Mouse (Mus musculus) lung, postnatal 0 days (tissue): ENCODE data around the gene Arhgef6. TPM values are rescaled to one million over a fixed set of nuclear protein-coding genes. Genes with fewer than 3 reads are reported as not detected.
A peak's percentile ranks its signal among the peaks of the same experiment; 100 is the strongest.

Source experiments
- ATAC-seq: fragments of 200-750 bp; cut with Nextera tagmentation; 2 replicates; pipeline ENCODE4 v1.8.0; 2017; ENCODE audit warnings: moderate library complexity
- DNase-seq: peaks from one replicate; pipeline ENCODE4 v3.0.0-alpha.2; 2016; ENCODE audit warnings: low spot score
- H3K27ac ChIP-seq: fragments of 300-500 bp; sonication (generic); 2 replicates; pipeline ENCODE4 v1.5.1; 2014; ENCODE audit warnings: antibody characterized with exemption, mild to moderate bottlenecking, low read length, mixed read lengths
- H3K27me3 ChIP-seq: fragments of 300-500 bp; sonication (generic); replicated peaks from 2 replicates; pipeline ENCODE4 v1.6.1; 2014; ENCODE audit warnings: low read length, mixed read lengths; ENCODE audit not compliant: insufficient read depth
- H3K36me3 ChIP-seq: fragments of 300-500 bp; sonication (generic); 2 replicates; pipeline ENCODE4 v1.6.1; 2014; ENCODE audit warnings: low read length, mixed read lengths; ENCODE audit not compliant: insufficient read depth
- H3K4me1 ChIP-seq: fragments of 300-500 bp; sonication (generic); 2 replicates; pipeline ENCODE4 v1.6.1; 2014; ENCODE audit warnings: antibody characterized with exemption, low read depth, low read length, mixed read lengths; ENCODE audit not compliant: insufficient read depth
- H3K4me2 ChIP-seq: fragments of 300-500 bp; sonication (generic); replicated peaks from 2 replicates; pipeline ENCODE4 v1.6.1; 2014; ENCODE audit warnings: low read depth, mild to moderate bottlenecking, low read length, moderate library complexity, mixed read lengths
- H3K4me3 ChIP-seq: fragments of 300-500 bp; sonication (generic); 2 replicates; pipeline ENCODE4 v1.5.1; 2014; ENCODE audit warnings: low read depth, low read length
- H3K9ac ChIP-seq: fragments of 300-500 bp; sonication (generic); replicated peaks from 2 replicates; pipeline ENCODE4 v1.6.1; 2014; ENCODE audit warnings: low read depth, mild to moderate bottlenecking
- H3K9me3 ChIP-seq: fragments of 300-500 bp; sonication (generic); 2 replicates; pipeline ENCODE4 v1.6.1; 2016; ENCODE audit warnings: low read length, mixed read lengths
- CTCF ChIP-seq: IDR thresholded peaks from 2 replicates; pipeline ENCODE4 v1.5.1; 2016; ENCODE audit warnings: antibody characterized with exemption, mild to moderate bottlenecking
- EP300 ChIP-seq: IDR thresholded peaks from 2 replicates; pipeline ENCODE4 v1.6.1; 2016; ENCODE audit warnings: antibody characterized with exemption, mild to moderate bottlenecking, control low read depth
- WGBS: fragments of 180-500 bp; shearing (Covaris S2); extraction: QIAGEN DNeasy Blood & Tissue Kit; methylation state at CpG from one replicate; pipeline ENCODE4 v1.1.7; 2014; 5-methylcytosine and 5-hydroxymethylcytosine counted together
- polyA plus RNA-seq: library from polyadenylated mRNA; unstranded; fragments of >200 nt; fragmentation: Nextera tagmentation; extraction: Ambion mirVana; gene quantifications from 2 replicates; pipeline ENCODE4 v1.2.1, GENCODE M21; 2015

Arhgef6 gene
- polyA plus RNA-seq, 1 experiment from 2014 or later, result 23.3 TPM

- 89% methylated on average over 3 of the region's 3 CpGs for WGBS
- Histone ChIP-seq H3K9me3 (no peaks in the 10 kb centered on the region), H3K36me3 (no peaks in the 10 kb centered on the region), H3K27me3 (no peaks in the 10 kb centered on the region), H3K4me3 (no peak overlapping the region), H3K4me1 (no peaks in the 10 kb centered on the region), H3K9ac (no peak overlapping the region), H3K27ac (no peak overlapping the region), H3K4me2 (no peak overlapping the region)
- no peak for DNase-seq
- no peak for ATAC-seq
- no peak for TF ChIP-seq CTCF
- TF ChIP-seq EP300, result no peak
These were observed 56.3 kb downstream of the Arhgef6 start for GRCm38 (mm10) chrX:57282184-57282583.

DNA sequence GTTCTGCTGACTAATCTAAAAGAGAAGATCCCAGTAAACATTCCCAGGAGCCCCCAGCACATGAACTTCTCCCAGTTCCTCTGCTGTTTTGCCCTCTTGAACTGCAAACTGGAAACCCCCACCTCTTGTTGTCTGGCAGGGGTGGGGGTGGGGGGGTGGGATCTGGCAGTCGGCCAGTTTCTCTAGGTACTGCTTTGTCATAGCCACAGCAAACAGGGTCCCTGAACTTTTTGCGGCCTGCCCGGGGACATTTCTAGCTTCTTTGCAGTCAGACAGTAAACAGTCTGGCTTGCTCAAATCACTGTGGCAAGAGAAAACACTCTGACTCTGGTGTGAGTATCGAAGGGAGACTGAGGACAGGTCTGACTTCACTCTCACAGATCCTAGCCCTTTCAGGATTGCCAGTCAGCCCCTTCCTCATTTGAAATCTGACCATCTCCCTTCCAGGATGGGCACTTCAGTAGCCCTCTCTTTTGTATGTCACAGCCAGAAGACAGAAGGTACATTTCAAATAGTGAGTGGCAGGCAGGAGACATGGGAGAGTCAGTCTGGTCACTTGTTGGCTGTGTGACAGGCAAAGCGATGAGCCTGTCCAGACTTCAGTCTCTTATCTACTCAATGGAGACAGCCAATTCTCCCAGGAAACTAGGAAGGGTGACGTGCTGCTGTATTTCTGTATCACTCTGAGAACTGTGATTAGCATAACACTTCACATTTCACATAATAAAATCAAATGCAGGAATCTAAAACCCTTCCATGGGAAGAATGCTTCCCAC, 60.8 kb downstream of the Arhgef6 start:
- DNase-seq, result peak; percentile 63
- 16% methylated on average over 6 of the region's 6 CpGs for WGBS
- no peaks in the 10 kb centered on the region for H3K4me1 ChIP-seq
- TF ChIP-seq CTCF (no peak), EP300 (no peak)
- no peak overlapping the region for H3K4me3 ChIP-seq
- no peaks in the 10 kb centered on the region for H3K9me3 ChIP-seq
- no peaks in the 10 kb centered on the region for H3K27me3 ChIP-seq
- H3K4me2 ChIP-seq, result no peak overlapping the region
- H3K27ac ChIP-seq, result peak overlapping the region; percentile 51
- H3K36me3 ChIP-seq, result no peaks in the 10 kb centered on the region
- ATAC-seq, result peak; percentile 80
- no peak overlapping the region for H3K9ac ChIP-seq

- H3K4me2 ChIP-seq, result no peak overlapping the region
- no peaks in the 10 kb centered on the region for H3K27me3 ChIP-seq
- no peak for TF ChIP-seq EP300
- TF ChIP-seq CTCF, result no peak
- no peaks in the 10 kb centered on the region for H3K4me1 ChIP-seq
- H3K9ac ChIP-seq, result no peak overlapping the region
- no peaks in the 10 kb centered on the region for H3K36me3 ChIP-seq
- no peak overlapping the region for H3K4me3 ChIP-seq
- no peaks in the 10 kb centered on the region for H3K9me3 ChIP-seq
- H3K27ac ChIP-seq, result no peak overlapping the region
- no peak for ATAC-seq
- DNase-seq, result no peak
- 73% methylated on average over 4 of the region's 4 CpGs for WGBS
These were observed 75.0 kb downstream of the Arhgef6 start for GRCm38 (mm10) chrX:57263515-57263914.

GRCm38 (mm10) chrX:57260744-57261143, 77.8 kb downstream of the Arhgef6 start:
- no peak overlapping the region for H3K4me3 ChIP-seq
- no peak overlapping the region for H3K9ac ChIP-seq
- H3K4me1 ChIP-seq, result no peaks in the 10 kb centered on the region
- no peak for TF ChIP-seq EP300
- TF ChIP-seq CTCF, result peak; percentile 49
- no peaks in the 10 kb centered on the region for H3K27me3 ChIP-seq
- no peak overlapping the region for H3K27ac ChIP-seq
- WGBS, result 59% methylated on average over 2 of the region's 2 CpGs
- H3K9me3 ChIP-seq, result no peaks in the 10 kb centered on the region
- ATAC-seq (no peak), DNase-seq (no peak)
- H3K36me3 ChIP-seq, result no peaks in the 10 kb centered on the region
- H3K4me2 ChIP-seq, result no peak overlapping the region

GRCm38 (mm10) chrX:57253329-57254055, 85.0 kb downstream of the Arhgef6 start:
- no peak for ATAC-seq

GRCm38 (mm10) chrX:57238572-57238971, 100.0 kb downstream of the Arhgef6 start:
- ATAC-seq (no peak), DNase-seq (no peak)
- Histone ChIP-seq H3K27ac (no peak overlapping the region), H3K4me1 (no peaks in the 10 kb centered on the region), H3K4me3 (no peak overlapping the region), H3K4me2 (no peak overlapping the region), H3K27me3 (no peaks in the 10 kb centered on the region), H3K9me3 (no peaks in the 10 kb centered on the region), H3K36me3 (no peaks in the 10 kb centered on the region), H3K9ac (no peak overlapping the region)
- WGBS, result 66% methylated on average over 3 of the region's 3 CpGs
- no peak for TF ChIP-seq CTCF
- no peak for TF ChIP-seq EP300

More at GRCm38 (mm10) chrX:57253329-57254055, 85.0 kb downstream of the Arhgef6 start:
- DNase-seq, result no peak
- Histone ChIP-seq H3K36me3 (no peaks in the 10 kb centered on the region), H3K4me2 (no peak overlapping the region), H3K27ac (no peak overlapping the region), H3K27me3 (no peaks in the 10 kb centered on the region), H3K4me3 (no peak overlapping the region), H3K4me1 (no peaks in the 10 kb centered on the region), H3K9me3 (no peaks in the 10 kb centered on the region), H3K9ac (no peak overlapping the region)
- TF ChIP-seq EP300 (no peak), CTCF (no peak)
- 43% methylated on average over 7 of the region's 7 CpGs for WGBS
